Mouse (Mus musculus) forebrain, embryonic 15.5 days (tissue): Measurements from ENCODE around the gene Mpeg1. TPM values are rescaled to one million over a fixed set of nuclear protein-coding genes. Genes with fewer than 3 reads are reported as not detected.

Experiments used
- ATAC-seq: fragments of 200-750 bp; cut with Nextera tagmentation; replicated peaks from 2 replicates; pipeline ENCODE4 v1.8.0; 2017; ENCODE audit warnings: mild to moderate bottlenecking, moderate TSS enrichment, moderate library complexity
- H3K27ac ChIP-seq: fragments of 300-500 bp; sonication (generic); replicated peaks from 2 replicates; pipeline ENCODE4 v1.5.1; 2015; ENCODE audit warnings: mild to moderate bottlenecking, inconsistent platforms
- H3K27me3 ChIP-seq: fragments of 300-500 bp; sonication (generic); 2 replicates; pipeline ENCODE4 v1.6.1; 2015; ENCODE audit warnings: inconsistent platforms
- H3K36me3 ChIP-seq: fragments of 300-500 bp; sonication (generic); 2 replicates; pipeline ENCODE4 v1.6.1; 2015; ENCODE audit warnings: mild to moderate bottlenecking, inconsistent platforms
- H3K4me1 ChIP-seq: fragments of 300-500 bp; sonication (generic); 2 replicates; pipeline ENCODE4 v1.6.1; 2015; ENCODE audit warnings: inconsistent platforms
- H3K4me2 ChIP-seq: fragments of 300-500 bp; sonication (generic); replicated peaks from 2 replicates; pipeline ENCODE4 v1.6.1; 2015; ENCODE audit warnings: mild to moderate bottlenecking, inconsistent platforms
- H3K4me3 ChIP-seq: fragments of 300-500 bp; sonication (generic); 2 replicates; pipeline ENCODE4 v1.5.1; 2015; ENCODE audit warnings: mild to moderate bottlenecking, inconsistent platforms
- H3K9ac ChIP-seq: fragments of 300-500 bp; sonication (generic); replicated peaks from 2 replicates; pipeline ENCODE4 v1.6.1; 2015; ENCODE audit warnings: mild to moderate bottlenecking, inconsistent platforms
- H3K9me3 ChIP-seq: fragments of 300-500 bp; sonication (generic); 2 replicates; pipeline ENCODE4 v1.6.1; 2016; ENCODE audit warnings: inconsistent platforms
- WGBS: fragments of 180-500 bp; shearing (Covaris S2); methylation state at CpG from one replicate; pipeline ENCODE4 v1.1.7; 2015; ENCODE audit warnings: mixed read lengths; 5-methylcytosine and 5-hydroxymethylcytosine counted together
- polyA plus RNA-seq: library from polyadenylated mRNA; unstranded; fragments of >200 nt; fragmentation: Nextera tagmentation; extraction: Ambion mirVana; gene quantifications from 2 replicates; pipeline ENCODE4 v1.2.1, GENCODE M21; 2015

Gene Mpeg1
- polyA plus RNA-seq, 1 experiment from 2014 or later, result 0.56 TPM

- Histone ChIP-seq H3K4me1 (peaks cover 7% of the 10 kb centered on the region), H3K27ac (no peak overlapping the region), H3K4me3 (no peak overlapping the region), H3K27me3 (no peaks in the 10 kb centered on the region), H3K9ac (no peak overlapping the region), H3K36me3 (peaks cover 12% of the 10 kb centered on the region; the same call in 1 of the 2 replicates), H3K4me2 (no peak overlapping the region), H3K9me3 (no peaks in the 10 kb centered on the region)
- WGBS, result 72% methylated on average over 3 of the region's 3 CpGs
- ATAC-seq, result no peak
Measured at GRCm38 (mm10) chr19:12471866-12472265, 11.3 kb downstream of the Mpeg1 start.

GRCm38 (mm10) chr19:12472381-12472976, 11.9 kb downstream of the Mpeg1 start:
- Histone ChIP-seq H3K27ac (no peak overlapping the region), H3K36me3 (peaks cover 12% of the 10 kb centered on the region; the same call in 1 of the 2 replicates), H3K9ac (no peak overlapping the region), H3K27me3 (no peaks in the 10 kb centered on the region), H3K4me3 (no peak overlapping the region), H3K4me1 (peaks cover 7% of the 10 kb centered on the region), H3K4me2 (no peak overlapping the region), H3K9me3 (no peaks in the 10 kb centered on the region)
- ATAC-seq, result no peak
- 85% methylated on average over 5 of the region's 5 CpGs for WGBS

GRCm38 (mm10) chr19:12473201-12473641, 12.6 kb downstream of the Mpeg1 start:
- 93% methylated on average over 4 of the region's 4 CpGs for whole genome bisulfite sequencing
- Histone ChIP-seq H3K9me3 (no peaks in the 10 kb centered on the region), H3K4me3 (no peak overlapping the region), H3K9ac (no peak overlapping the region), H3K4me2 (no peak overlapping the region), H3K27me3 (no peaks in the 10 kb centered on the region), H3K36me3 (peaks cover 15% of the 10 kb centered on the region; the same call in 1 of the 2 replicates), H3K27ac (no peak overlapping the region), H3K4me1 (peaks cover 7% of the 10 kb centered on the region)
- no peak for ATAC-seq

GRCm38 (mm10) chr19:12473951-12474350, 13.4 kb downstream of the Mpeg1 start:
- Histone ChIP-seq H3K27me3 (no peaks in the 10 kb centered on the region), H3K4me1 (peaks cover 7% of the 10 kb centered on the region), H3K9ac (no peak overlapping the region), H3K36me3 (peaks cover 15% of the 10 kb centered on the region; the same call in 1 of the 2 replicates), H3K9me3 (no peaks in the 10 kb centered on the region), H3K4me2 (no peak overlapping the region), H3K27ac (no peak overlapping the region), H3K4me3 (no peak overlapping the region)
- 93% methylated on average over 4 of the region's 4 CpGs for WGBS
- no peak for ATAC-seq

GRCm38 (mm10) chr19:12475380-12476250, 15.0 kb downstream of the Mpeg1 start:
- H3K36me3 ChIP-seq, result peaks cover 21% of the 10 kb centered on the region

GRCm38 (mm10) chr19:12476721-12477270, 16.2 kb downstream of the Mpeg1 start:
- WGBS, result 71% methylated on average over 5 of the region's 5 CpGs
- H3K9ac ChIP-seq, result no peak overlapping the region
- H3K4me1 ChIP-seq, result peaks cover 7% of the 10 kb centered on the region
- H3K27me3 ChIP-seq, result no peaks in the 10 kb centered on the region
- no peak for ATAC-seq
- no peak overlapping the region for H3K4me2 ChIP-seq
- no peak overlapping the region for H3K27ac ChIP-seq
- H3K36me3 ChIP-seq, result peaks cover 33% of the 10 kb centered on the region
- H3K4me3 ChIP-seq, result no peak overlapping the region
- H3K9me3 ChIP-seq, result no peaks in the 10 kb centered on the region

More at GRCm38 (mm10) chr19:12475380-12476250, 15.0 kb downstream of the Mpeg1 start:
- WGBS, result 54% methylated on average over 15 of the region's 15 CpGs
- peak; percentile 96 for ATAC-seq
- H3K4me2 ChIP-seq, result no peak overlapping the region
- no peaks in the 10 kb centered on the region for H3K9me3 ChIP-seq
- H3K27ac ChIP-seq, result peak overlapping the region; percentile 48
- H3K27me3 ChIP-seq, result no peaks in the 10 kb centered on the region
- H3K4me1 ChIP-seq, result peaks cover 7% of the 10 kb centered on the region
- no peak overlapping the region; the same call in 1 of the 2 replicates for H3K9ac ChIP-seq
- H3K4me3 ChIP-seq, result no peak overlapping the region

GRCm38 (mm10) chr19:12478369-12478768, 17.8 kb downstream of the Mpeg1 start:
- peaks cover 7% of the 10 kb centered on the region for H3K4me1 ChIP-seq
- H3K9ac ChIP-seq, result no peak overlapping the region
- no peak overlapping the region for H3K4me3 ChIP-seq
- no peak for ATAC-seq
- H3K27ac ChIP-seq, result no peak overlapping the region
- H3K27me3 ChIP-seq, result no peaks in the 10 kb centered on the region
- H3K4me2 ChIP-seq, result no peak overlapping the region
- H3K36me3 ChIP-seq, result peaks cover 38% of the 10 kb centered on the region
- 90% methylated on average over 6 of the region's 6 CpGs for WGBS
- H3K9me3 ChIP-seq, result no peaks in the 10 kb centered on the region

- WGBS, result 69% methylated on average over 4 of the region's 4 CpGs
- Histone ChIP-seq H3K4me2 (no peak overlapping the region), H3K9ac (no peak overlapping the region), H3K27ac (no peak overlapping the region), H3K4me3 (no peak overlapping the region), H3K4me1 (peaks cover 8% of the 10 kb centered on the region), H3K9me3 (no peaks in the 10 kb centered on the region), H3K36me3 (peaks cover 41% of the 10 kb centered on the region), H3K27me3 (no peaks in the 10 kb centered on the region)
- no peak for ATAC-seq
Measured at GRCm38 (mm10) chr19:12483782-12484181, 23.2 kb downstream of the Mpeg1 start.

- no peak overlapping the region for H3K4me2 ChIP-seq
- H3K27ac ChIP-seq, result no peak overlapping the region
- H3K27me3 ChIP-seq, result no peaks in the 10 kb centered on the region
- H3K9me3 ChIP-seq, result no peaks in the 10 kb centered on the region
- H3K9ac ChIP-seq, result no peak overlapping the region
- H3K4me1 ChIP-seq, result peaks cover 12% of the 10 kb centered on the region
- H3K4me3 ChIP-seq, result no peak overlapping the region
- peaks cover 38% of the 10 kb centered on the region for H3K36me3 ChIP-seq
- ATAC-seq, result no peak
- 48% methylated on average over 4 of the region's 4 CpGs for WGBS
Measured at GRCm38 (mm10) chr19:12484210-12484609, 23.6 kb downstream of the Mpeg1 start.

GRCm38 (mm10) chr19:12485223-12485622, 24.6 kb downstream of the Mpeg1 start:
- WGBS, result 92% methylated on average over 13 of the region's 13 CpGs
- no peak overlapping the region for H3K9ac ChIP-seq
- peaks cover 20% of the 10 kb centered on the region for H3K4me1 ChIP-seq
- no peak overlapping the region for H3K4me3 ChIP-seq
- H3K9me3 ChIP-seq, result no peaks in the 10 kb centered on the region
- no peaks in the 10 kb centered on the region for H3K27me3 ChIP-seq
- no peak overlapping the region for H3K4me2 ChIP-seq
- no peak overlapping the region for H3K27ac ChIP-seq
- H3K36me3 ChIP-seq, result peaks cover 33% of the 10 kb centered on the region
- ATAC-seq, result no peak

GRCm38 (mm10) chr19:12485631-12486030, 25.1 kb downstream of the Mpeg1 start:
- no peaks in the 10 kb centered on the region for H3K27me3 ChIP-seq
- H3K9me3 ChIP-seq, result no peaks in the 10 kb centered on the region
- no peak overlapping the region for H3K9ac ChIP-seq
- H3K4me2 ChIP-seq, result no peak overlapping the region
- H3K4me3 ChIP-seq, result no peak overlapping the region
- no peak for ATAC-seq
- H3K27ac ChIP-seq, result no peak overlapping the region
- WGBS, result 74% methylated on average over 3 of the region's 3 CpGs
- H3K4me1 ChIP-seq, result peaks cover 24% of the 10 kb centered on the region
- peaks cover 29% of the 10 kb centered on the region for H3K36me3 ChIP-seq

- Histone ChIP-seq H3K9me3 (no peaks in the 10 kb centered on the region), H3K9ac (no peak overlapping the region), H3K4me2 (no peak overlapping the region), H3K4me1 (peaks cover 24% of the 10 kb centered on the region), H3K27me3 (no peaks in the 10 kb centered on the region), H3K4me3 (no peak overlapping the region), H3K27ac (no peak overlapping the region), H3K36me3 (peaks cover 26% of the 10 kb centered on the region)
- 82% methylated on average over 6 of the region's 6 CpGs for WGBS
- no peak for ATAC-seq
Measured at GRCm38 (mm10) chr19:12486875-12487274, 26.3 kb downstream of the Mpeg1 start.
